Mouse (Mus musculus): ENCODE data around the gene Plcd3.

The Plcd3 gene

DNA sequence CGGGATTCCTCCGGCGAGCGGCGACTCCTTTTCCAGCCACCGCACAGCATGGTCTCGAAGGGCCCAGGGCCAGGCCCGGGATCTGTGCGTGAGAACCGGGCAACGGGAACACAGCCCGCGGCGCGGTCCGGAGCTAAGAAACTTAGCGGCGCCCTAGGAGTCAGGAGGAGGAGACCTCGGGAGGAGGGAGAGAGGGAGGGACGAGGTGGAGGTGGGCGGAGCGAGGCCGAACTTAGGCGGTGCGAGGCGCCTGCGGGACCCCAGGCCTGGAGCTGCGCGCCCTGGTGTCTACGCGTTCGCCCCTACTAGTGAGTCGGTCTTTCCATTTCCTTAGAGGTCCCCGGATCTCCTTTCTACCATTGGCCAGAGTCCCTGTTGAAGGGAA is at the start of gene Plcd3, which contains the start of gene Acbd4:
Plcd3 (minus strand) TSS at position 178 of the 385 bp plus-strand sequence.
Acbd4 (plus strand) TSS at position 202 of the 385 bp plus-strand sequence.
- in situ Hi-C loops (cut with MboI, MseI), result loop anchor here (5.0 kb wide), 1 partner anchor 61 kb away; no protein-coding TSS in a partner anchor

DNA sequence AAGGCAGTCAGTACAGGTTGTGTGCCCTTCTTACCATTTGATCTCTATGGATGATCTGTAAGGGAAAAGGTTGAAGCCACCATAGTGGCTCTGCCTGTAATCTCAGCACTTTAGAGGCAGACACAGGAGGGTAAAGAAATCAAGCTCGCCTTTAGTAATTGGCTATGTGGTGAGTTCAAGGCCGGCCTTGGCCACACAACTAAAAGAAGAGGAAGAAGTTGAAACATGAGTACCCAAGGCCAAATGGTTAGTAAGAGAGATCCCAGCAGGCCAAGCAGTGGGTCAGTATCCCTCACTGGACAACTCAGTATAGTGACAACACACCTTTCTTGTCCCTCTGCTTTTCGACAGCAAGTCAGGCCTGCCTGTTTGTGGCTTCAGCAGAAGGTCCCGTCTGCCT is 48.3 kb upstream of the Plcd3 start:
- in situ Hi-C loops (cut with MboI, MseI), result no loop called here

DNA sequence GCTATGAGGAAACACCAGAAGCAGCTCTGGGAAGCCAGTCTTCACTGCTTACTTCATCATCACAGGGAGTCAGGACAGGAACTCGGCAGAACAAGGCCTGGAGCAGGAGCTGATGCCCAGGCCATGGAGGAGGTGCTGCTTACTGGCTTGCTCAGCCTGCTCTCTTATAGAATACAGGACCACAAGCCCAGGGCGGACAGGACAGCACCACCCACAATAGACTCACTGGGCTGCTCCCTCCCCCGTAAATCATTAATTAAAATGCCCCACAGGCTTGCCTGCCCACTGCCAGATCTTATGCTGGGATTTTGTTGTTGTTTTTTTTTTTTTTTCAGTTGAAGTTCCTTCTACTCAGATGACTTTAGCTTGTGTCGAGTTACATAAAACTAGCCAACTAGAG is 46.3 kb upstream of the Plcd3 start:
- in situ Hi-C loops (cut with MboI, MseI), result no loop called here

DNA sequence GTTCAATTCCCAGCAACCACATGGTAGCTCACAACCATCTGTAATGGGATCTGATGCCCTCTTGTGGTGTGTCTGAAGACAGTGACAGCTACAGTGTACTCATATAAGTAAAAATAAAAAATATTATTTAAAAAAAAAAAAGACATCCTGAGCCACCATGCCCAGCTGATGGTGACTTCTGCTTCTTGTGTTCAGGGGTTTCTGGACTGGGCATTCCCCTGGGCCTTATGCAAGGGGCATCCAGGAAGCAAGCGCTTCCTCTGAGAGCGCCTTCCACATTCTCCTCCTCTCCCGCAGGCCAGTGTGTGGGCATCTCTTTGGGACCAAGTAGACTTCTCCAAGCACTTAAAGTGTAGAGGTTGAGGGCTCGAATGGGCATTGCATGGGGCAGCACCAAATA is 44.9 kb upstream of the Plcd3 start:
- in situ Hi-C loops (cut with MboI, MseI), result no loop called here

DNA sequence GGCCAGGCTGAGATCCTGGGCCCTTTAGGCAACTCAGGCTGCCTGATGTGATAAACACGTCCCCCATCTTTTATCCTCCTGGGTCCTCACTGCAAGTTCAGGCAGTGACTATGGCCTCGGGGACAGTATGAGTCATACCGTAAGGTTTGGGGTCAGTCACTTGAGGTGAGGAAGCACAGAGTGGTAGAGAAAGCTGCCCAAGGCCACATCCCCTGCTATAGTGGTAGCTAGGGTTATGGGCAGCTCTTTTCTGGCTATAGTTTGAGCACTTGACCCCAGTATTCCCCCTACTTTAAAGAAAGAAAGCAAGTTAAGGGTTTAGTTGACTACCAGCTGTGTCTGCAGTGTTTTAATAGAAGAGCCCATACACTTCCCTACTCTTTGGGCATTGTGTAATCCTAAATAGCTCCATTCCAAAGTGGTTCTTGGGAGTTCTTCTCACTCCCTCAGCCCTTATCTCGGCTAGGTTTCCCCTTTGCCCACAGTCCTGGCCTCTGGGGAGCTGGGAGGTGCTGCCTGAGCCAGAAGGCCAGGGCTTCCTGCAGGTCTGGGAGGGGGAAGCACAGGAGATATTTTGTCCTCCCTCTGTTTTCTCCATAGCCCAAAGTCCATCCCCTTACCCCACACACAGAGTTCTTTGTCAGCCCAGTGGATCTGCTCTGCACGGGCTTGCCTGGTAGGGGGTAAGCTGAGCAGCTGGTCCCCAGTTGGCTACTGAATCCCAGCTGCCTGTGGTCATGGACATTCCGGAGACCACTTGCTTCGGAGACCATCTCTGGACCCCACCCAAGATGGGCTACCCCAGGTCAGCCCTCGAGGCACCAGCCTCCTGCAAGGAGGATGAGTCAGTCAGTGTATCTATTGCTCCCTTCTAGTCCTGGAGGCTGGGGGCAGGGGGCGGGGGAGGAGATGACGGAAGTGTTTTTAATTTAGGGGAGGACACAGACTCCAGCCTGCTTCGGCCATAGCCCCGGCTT is 43.1 kb upstream of the Plcd3 start:
- in situ Hi-C loops (cut with MboI, MseI), result no loop called here

DNA sequence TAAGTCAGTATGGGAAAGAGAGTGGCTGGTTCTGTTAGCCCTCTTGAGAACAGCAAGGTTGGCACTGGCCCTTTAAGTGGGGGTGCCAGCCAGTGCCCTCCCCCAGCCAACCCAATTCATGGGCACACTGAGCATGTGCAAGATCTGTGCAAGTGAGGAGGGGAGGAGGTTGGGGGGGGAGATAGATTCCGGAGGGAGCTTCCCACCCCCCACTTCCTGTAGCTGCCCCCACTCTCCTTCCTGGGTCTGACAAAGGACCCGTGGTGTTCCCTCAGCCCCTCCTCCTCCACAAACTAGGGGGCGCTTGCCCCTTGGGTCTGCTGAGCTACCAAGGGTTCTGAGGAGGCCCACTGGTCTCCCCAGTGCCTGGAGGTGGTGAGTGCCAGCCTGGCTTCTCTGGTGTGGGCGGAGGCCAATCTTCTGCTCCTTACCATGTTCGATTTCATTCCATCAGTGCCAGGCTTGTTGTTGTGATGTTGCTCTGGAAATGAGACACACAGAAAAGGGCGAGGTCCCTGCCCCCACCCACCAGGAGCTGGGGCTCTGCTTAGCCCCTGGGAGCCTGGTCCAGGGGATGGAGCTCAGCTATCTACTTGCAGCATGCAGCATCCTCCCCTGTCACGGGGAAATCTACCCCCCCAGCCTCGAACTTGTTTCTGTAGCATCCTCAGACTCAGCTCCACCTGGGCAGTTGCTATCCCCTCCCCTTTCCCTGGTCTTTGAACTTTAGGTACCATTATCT is 41.2 kb upstream of the Plcd3 start:
- in situ Hi-C loops (cut with MboI, MseI), result no loop called here

DNA sequence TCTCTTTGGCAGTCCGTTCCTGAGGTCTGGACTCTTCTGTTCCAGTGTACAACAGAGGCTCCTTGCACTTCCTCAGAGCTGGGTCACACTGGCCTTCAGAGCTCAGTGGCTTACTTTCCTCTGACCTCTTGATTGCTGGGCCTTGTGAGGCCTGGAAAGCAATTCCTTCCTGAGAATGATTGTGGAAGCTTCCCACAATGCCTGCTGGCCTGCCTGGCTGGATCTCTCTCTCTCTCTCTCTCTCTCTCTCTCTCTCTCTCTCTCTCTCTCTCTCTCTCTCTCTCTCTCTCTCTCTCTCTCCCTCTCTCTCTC is 40.4 kb upstream of the Plcd3 start:
- in situ Hi-C loops (cut with MboI, MseI), result no loop called here

DNA sequence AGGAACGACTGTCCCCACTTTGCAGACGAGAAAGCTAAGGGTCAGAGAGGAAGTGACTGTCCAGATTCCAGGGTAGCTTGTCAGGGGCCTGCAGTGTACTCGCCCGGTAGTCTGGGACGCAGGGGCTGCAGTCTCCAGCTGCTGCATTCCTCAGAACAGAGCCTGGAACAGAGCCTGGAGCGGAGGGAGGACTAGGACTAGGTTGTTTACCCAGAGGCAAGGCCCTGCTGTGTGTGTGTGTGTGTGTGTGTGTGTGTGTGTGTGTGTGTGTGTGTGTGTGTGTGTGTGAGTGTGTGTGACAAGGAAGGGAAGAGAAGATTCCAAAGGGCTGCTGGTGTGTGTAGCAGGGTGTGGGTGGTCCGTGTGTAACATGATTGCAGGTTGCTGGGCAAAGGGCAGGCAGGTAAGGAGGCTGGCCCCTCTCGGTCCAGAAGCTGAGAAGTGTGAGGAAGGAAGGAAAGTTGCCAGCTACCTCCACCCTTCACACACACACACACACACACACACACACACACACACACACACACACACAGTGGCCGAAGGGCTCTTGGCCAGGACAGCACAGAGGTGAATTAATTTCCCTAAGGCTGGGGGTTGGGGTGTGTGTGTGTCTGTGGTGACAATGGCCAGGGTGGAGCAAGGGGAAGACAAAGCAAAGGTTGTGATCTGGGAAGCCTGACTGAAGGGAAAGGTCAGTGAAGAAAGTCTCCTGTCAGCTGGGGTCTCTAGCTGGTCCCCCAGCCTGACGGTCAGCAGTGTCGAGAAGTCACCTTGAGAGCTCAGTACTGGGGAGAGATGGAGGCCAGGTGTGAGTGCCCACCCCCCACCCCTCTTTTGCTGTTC is 39.9 kb upstream of the Plcd3 start:
- in situ Hi-C loops (cut with MboI, MseI), result no loop called here

DNA sequence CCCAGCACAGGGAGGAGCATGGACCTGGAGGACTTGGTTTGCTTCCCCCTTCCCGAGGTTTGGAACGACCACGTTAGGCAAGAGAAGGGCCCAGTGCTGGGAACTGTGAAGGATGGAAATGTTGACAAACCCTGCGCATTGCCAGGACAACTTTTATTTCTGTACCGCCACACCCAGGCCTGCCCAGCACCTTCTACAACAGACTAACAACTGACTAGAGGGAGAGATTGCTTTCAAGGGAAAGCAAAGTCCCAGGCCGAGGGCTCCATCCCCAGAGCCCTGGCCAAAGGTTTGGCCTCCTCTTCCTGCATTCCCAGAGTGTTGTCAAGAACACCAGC is 39.3 kb upstream of the Plcd3 start:
- in situ Hi-C loops (cut with MboI, MseI), result no loop called here

DNA sequence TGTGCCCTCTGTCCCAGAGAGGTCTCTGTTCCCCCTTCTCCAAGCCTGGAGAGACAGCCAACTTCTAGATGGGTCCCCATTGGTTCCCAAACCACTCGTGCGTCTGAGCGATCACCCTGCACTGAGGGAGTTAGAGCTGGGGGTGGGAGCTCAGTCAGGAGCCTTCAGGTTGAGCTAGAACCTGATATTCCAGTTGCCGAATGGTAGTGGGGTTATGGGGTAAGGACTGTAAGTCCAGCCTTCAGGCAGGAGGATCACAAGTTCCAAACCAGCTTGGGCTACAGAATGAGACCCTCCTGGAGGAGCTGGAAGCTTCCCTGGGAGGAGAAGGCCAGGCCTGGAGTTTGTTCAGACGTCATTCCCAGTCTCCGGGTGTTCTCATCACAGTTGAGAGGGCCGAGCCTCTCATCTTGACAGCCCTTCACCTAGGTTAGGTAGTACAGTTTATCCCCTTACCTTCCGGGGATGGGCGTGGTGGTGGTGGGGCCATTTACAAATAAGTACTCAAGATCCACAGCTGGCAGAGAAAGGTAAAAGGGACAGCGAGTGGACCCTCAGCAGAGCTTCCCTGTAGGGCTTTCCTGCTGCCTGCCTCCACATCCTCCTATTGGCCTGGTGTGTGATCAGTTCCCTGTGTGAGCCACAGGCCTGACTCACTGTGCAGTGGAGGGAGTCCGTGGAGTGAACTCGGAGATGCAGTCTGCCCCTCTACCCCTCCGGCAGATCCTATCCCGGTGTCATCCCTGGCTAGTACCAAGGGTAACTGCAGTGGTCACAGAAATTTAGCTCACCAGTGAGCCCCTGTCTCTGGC is 38.7 kb upstream of the Plcd3 start:
- in situ Hi-C loops (cut with MboI, MseI), result loop anchor here (10.0 kb wide), 1 partner anchor 1475 kb away; the partner anchor contains the start of gene Arl4d

DNA sequence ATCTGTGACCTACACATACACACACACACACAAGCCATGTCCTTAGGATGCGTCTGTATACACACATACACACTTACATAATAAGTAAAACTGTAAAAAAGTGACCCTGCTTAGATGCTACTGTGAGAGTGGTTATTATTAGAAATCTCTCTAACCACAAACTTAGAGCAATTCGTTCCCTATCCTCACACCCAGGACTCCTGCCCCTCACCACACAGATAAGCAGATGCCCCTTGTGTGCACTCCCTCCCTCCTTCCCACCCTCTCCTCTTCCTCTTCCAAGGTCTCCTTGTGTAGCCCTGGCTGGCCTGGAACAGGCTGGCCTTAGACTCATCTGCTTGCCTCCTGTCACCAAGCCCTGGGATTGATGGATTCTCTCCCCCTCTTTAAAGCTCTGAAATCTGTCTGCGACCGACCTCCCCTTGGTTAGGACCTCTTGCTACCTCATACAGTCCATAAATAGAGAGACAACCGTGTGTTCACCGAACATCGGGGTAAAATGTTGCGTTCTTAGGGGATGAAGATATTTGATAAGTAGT is 34.6 kb upstream of the Plcd3 start:
- in situ Hi-C loops (cut with MboI, MseI), result loop anchor here (10.0 kb wide), 1 partner anchor 1471 kb away; the partner anchor contains the start of gene Arl4d

DNA sequence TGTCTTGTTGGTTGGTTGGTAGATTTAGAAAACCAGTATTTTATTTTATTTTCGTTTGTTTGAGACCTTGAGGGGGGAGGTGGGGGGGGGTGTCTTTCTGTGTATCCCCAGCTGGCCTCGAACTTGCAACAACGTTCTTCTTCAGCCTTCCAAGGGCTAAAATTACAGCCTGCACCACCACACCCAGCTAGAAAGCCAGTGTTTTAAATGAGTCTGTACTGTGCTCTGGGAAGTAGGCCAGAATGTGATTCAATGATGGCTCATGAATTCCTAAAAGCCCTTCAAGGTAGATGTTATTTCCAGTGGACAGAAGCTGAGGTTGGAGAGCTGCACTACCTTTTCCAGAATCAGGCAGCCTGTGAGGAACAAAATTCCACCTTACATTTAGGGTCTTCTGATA is 32.8 kb upstream of the Plcd3 start:
- in situ Hi-C loops (cut with MboI, MseI), result loop anchor here (10.0 kb wide), 1 partner anchor 1469 kb away; the partner anchor contains the start of gene Arl4d

DNA sequence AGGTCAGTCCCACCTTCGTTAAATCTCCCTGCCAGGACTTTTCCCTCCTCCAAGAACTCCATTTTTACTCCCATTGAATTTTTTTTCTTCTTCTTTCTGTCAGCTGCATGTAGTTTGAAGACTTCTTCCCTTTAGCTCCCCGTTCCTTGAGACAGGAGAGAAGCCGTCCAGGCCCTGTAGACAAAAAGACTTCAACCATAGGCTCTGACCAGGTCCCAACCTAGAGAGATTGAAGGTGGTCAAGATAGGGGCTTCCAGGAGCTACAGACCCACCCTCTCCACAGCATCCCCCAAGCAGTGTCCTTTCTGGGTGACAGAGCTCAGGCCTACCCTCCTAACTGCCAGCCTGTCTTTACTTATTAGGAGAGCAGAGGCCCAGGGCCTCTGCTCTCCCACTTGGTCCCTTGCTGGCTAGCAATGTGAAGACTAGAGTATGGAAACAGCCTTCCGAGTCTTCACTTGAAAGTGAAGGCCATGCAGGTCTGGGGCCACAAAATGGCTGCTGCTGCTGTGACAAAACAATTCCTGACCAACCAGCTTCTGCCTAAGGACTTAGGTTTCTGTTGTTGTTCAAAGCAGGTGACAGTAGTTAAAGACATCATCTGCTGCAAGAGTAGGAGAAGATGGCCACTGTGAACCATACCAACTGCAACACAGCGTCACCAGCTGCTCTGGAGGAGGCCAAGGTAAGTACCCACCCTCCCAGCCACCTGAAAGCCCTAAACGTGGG is 32.2 kb upstream of the Plcd3 start:
- in situ Hi-C loops (cut with MboI, MseI), result loop anchor here (10.0 kb wide), 1 partner anchor 1469 kb away; the partner anchor contains the start of gene Arl4d

DNA sequence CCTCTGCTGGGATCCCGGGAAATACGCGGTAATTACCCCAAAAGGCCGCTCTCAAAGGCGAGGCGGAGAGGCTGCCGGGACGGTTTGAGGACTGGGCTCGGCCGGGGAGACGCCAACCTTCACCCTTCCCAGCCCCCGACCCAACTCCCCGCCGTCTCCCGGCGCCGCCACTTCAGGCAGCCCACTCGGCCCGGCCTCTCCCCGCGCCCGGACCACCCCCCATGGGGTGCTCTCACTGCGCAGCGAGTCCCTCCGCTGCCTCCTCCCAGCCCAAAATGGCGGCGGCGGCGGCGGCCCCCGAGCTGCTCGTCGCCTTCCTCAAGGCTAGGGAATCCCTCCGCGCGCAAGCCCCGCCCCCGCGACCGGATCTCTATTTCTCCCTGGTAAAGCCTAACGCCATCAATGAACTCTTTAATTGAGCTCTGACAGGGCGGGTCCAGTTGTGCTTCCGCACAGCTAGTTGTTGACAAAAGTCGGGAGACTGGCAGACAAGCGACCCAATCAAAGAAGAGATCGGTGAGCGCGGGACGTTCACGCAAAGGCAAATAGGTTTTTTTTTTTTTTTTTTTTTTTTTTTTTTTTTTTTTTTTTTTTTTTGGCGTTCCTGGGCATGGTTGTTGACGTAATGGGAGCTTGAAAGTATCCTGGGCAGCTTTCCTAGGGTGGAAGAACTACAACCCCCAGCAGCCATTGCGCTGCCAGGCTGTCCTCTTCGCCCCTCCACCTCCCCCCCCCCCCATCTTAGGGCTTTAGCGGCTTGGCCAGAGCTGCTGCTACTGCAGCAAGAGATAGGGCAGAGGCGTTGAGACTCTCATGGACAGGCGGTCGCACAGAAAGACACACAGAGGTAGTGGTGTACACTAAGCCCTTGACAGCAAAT is 31.4 kb upstream of the Plcd3 start:
- in situ Hi-C loops (cut with MboI, MseI), result loop anchor here (10.0 kb wide), 1 partner anchor 1468 kb away; the partner anchor contains the start of gene Arl4d

DNA sequence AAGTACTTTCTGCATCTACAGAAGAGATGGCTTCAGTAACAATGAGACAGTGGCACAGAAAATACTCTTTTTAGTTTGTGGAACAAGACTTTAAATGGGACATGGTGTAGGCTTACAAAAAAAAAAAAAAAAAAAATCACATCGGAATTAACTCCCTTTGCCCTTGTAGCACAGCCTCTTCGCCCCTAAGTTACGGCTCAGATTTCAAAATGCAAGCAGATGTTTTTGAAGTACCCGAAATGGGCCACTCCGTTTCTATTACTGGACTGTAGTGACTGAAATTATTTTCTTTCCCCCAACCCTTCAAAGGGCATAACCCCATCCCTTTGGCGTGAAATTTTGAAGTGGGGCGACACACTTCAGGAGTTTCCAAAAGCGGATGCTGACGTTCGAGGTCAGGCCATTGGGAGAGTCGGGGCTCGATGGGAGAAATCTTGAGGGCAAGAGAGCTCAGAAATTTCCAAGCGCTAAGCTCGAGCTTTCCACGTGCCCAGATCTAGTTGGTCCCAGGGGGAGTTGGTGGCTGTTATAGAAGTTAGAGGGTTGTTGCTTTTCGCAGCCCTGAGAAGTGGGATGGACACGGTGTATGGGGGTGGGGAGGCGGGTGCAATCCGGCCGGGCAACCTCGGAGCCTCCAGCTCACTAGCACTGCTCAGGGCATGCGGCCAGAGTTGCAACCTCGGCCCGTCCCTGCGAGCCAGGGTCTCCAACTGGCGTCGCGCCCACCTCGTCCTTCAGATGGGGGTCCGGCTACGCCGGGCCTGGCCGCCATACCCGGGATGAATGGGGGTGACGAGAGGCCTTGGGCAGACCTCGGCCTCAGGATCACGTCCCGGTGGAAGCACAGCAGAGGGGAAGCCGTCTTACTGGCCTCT is 30.5 kb upstream of the Plcd3 start, which contains the start of gene Hexim2:
Hexim2 (plus strand) TSS at position 729 of the 875 bp plus-strand sequence.
- in situ Hi-C loops (cut with MboI, MseI), result loop anchor here (10.0 kb wide), 1 partner anchor 1467 kb away; the partner anchor contains the start of gene Arl4d

DNA sequence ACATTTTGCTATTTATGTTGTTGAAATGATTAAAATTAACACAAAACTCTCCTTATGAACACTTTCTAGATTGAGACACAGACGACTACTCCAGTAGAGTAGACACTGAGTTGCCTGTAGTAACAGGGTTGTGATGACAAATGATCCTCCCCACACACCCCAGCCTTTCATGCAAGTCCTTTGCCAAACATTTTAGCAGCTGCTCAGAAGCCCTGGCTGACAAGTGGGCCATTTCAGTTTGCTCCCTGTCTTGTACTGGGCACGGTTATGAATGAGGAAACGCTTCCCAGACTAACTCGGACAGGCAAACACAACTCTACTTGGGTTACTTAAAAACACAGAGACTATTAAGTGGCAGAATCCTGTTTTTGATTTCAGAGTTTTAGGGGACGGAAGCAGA is 18.9 kb upstream of the Plcd3 start:
- in situ Hi-C loops (cut with MboI, MseI), result no loop called here

DNA sequence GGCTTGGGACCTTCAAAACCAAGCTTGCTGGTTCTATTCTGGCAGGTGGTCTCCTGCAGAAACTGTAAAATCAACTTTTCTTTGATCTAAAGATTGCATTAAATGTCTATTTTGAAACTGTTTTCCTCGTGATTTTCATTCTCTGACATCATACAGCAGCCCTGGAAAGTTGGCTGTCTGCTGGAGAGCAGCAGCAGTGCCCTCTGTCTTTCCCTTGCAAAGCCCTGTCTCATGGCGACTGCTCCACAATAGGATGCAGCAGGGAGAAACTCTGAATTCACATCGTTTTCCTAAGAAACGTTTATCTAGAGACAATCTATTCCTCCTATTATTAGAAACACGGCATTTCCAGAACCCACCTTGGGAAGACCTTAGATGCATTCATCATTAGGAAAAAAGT is 18.2 kb upstream of the Plcd3 start:
- in situ Hi-C loops (cut with MboI, MseI), result no loop called here

DNA sequence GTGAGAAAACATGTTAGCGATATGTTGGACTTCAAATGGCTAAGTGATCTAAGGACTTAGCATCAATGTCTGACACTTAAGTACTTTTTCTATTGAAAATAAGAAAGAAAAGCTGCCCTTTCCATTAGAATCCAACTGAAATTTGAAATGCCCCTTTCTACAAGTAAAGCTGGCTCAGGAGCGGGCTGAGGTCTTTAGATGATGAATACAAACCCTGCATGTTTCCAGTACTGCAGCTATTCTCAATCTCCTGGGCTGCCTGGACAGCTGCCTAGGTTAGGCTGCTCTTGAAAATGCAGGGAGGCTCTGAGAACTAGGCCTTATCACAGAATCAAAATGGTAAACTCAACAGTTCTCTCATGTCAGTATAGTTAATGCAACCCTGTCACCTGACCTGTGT is 17.4 kb upstream of the Plcd3 start:
- in situ Hi-C loops (cut with MboI, MseI), result no loop called here

Data from T-helper 1 cell (primary cell).